Mouse (Mus musculus) right cerebral cortex, postnatal 4 days (tissue): Measurements from ENCODE around the gene Crat.
A peak's percentile ranks its signal among the peaks of the same experiment; 100 is the strongest.

Source experiments
- DNase-seq: peaks from one replicate; pipeline ENCODE4 v3.0.0-alpha.2; 2022

Gene Crat

DNA sequence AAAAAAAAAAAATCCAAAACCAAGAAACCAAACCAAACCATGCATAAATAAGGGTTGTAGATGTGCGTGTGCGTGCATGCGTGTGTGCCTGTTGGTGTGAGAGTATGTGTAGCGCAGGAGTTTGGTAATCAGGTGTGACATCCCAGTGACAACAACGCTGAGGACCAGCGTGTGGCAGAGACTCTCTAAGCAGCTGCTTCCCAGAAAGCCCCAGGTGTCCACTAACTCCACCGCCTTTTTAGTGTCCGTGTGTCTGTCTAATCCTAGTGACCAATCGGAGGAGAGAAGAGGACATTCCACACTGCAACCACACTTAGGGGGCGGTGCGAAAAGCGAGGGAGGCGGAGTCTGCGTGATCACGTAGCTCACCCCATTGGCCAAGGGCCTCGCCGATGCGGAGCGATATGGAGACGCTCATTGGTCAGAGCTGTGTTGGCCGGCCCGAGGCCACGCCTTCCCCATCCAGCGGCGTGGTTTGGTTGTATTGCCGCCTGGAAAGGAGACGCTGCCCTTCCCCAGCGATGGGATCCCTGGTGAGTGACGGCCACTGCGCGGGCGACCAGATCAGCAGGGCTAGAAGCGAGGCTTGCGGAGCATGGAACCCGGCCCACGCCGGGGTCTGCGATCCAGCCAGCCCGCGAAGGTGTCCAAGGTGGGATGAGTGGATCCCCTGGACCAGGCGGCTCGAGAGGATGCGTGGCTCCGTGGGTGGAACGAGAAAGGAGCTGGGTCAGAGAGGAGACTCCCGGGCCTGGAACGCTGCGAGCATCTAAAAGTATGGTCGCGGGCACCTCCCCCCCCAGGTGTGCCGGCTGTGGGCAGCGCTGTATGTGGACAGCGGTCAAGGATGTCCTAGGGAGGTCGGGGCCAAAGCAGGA lies 51.6 kb downstream of the Crat start, which contains the start of gene Miga2:
Miga2 (plus strand) TSS at position 461 of the 878 bp plus-strand sequence.
- peak; percentile 93 for DNase-seq

GRCm38 (mm10) chr2:30362865-30363264 lies 52.7 kb downstream of the Crat start:
- no peak for DNase-seq

DNA sequence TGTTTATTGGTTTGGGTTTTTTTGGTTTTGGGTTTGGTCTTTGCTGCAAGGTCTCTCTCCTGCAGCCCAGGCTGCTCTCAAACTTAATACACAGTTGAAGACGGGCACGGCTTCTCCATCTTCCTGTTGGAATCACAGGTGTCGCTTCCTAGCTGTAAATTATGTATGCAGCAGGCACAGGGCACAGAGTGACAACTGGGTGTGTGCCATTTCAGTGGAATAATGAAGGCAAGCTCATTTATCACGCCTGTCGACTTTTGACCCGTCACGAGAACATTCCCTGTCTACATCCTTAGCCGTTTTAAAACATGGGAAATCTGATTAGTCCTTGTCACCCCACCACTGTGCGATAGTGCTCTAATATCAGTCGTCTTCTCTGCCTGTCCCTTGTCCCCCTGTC lies 55.0 kb downstream of the Crat start:
- DNase-seq: no peak

- DNase-seq: peak; percentile 88
Measured at GRCm38 (mm10) chr2:30358533-30359531, 56.8 kb downstream of the Crat start, which contains the start of gene Sh3glb2. Gene Sh3glb2, minus strand, starts transcription at chr2:30359337.

- no peak for DNase-seq
Measured at GRCm38 (mm10) chr2:30357552-30358510, 57.8 kb downstream of the Crat start.

DNA sequence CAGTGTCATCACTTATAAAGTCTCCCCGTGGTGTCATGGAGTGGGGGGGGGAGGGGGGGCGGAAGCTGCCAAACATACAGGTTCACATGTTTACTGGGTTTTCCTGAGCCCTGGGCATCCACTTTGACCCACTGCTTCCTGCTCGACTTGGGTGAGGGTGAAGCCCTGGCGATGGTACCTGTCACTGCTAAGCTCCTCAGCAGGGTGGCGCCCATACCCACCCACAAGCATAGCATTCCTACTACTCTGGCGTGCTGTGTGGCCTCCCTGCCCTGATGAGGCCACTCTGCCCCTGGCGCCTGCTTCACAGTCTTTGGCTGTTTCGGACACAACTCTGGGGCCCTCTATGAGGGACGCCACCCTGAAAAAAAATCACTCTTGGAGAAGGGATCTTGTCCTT lies 58.7 kb downstream of the Crat start:
- DNase-seq: no peak

- no peak for DNase-seq
Measured at GRCm38 (mm10) chr2:30356266-30356665, 59.3 kb downstream of the Crat start.

GRCm38 (mm10) chr2:30355861-30356260 lies 59.8 kb downstream of the Crat start:
- no peak for DNase-seq

GRCm38 (mm10) chr2:30351149-30351548 lies 64.5 kb downstream of the Crat start:
- DNase-seq: no peak
